Mouse (Mus musculus) hindlimb bud, embryonic 11.5 days (tissue): ENCODE measurements around the gene Fam161b.

Experiments used
- DNase-seq: peaks from one replicate; pipeline ENCODE4 v3.0.0-alpha.2; 2012; ENCODE audit warnings: low read depth, low spot score; ENCODE audit errors: extremely low spot score

The Fam161b gene

DNA sequence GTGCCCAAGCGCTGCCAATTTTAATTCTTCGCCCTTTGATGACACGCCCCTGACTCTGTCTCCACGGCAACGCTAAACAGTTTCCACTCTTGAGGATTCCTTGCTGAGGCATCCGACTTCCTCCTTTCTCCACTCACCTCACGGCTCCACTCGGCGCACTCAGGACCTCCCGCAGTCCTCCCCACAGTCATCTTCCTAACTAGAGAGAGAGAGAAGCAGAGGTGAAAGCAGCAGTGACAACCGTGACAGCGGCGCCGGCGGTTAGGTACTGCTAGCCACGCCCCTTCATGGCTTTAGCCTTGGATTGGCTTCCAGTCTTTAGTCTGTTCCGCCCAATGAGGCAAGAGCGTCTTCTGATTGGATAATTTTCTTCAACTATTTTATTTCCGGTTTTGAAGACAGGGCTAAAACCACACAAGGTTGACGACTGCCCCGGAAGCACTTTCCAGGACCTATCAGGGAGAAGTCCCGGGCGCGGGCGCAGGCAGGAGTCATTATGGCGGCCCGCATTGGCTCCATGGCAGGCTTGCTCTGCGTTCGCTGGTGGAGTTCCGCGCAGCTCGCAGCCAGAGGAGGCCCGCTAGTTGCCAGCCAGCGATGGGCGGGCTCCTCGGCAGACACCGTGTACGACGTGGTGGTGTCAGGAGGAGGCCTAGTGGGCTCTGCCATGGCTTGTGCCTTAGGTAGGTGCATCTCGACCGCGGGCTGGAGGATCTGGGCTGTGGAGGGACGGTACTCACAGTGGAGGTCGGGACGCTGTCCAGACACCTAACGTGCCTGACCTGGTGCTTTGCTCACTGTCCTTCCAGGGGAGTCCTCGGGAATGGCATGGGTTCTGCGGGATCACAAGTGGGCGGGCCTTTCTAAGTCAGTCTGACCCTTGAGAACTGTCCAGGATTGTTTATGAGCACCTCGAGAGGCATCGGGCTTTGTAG is at the start of gene Fam161b, which contains the start of gene Coq6:
Gene Fam161b, minus strand, starts transcription at position 279 of the 935 bp plus-strand sequence.
Gene Coq6, plus strand, starts transcription at position 103 of the 935 bp plus-strand sequence.
- peak; percentile 95 for DNase-seq

DNA sequence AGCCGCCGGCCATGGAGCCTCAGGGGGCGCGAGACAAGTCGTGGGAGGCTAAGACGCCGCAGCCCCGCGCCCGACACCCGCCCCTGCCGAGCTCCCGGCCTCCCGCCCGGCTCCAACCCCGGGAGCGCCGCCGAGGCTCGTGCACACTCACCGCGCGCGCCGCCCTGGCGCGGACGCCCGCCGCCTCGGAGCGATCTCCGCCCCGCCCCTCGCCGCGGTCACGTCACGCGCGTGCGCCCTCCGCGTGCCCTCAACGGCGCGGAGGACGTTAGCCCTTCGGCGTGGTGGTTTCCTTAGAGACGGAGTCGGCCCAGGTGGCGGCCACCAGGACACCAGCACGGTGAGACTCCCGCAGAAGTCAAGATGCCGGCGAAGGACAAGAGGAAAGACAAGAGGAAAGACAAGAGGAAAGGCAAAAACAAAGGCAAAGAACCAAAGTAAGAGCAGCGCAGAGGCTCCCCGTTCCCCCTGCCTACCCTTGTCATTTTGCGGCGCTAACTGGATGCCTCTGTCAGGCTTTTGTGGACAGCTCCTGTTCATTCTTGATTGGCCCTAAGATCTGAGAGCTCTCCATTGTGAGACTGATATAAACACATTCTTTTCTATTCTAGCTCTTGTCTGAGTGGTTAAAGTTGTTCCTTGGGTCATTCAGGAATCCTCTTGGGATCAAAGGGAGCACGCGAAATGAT is 47.3 kb upstream of the Fam161b start, which contains the start of the genes Entpd5 and Bbof1:
Gene Entpd5, minus strand, starts transcription at position 211 of the 689 bp plus-strand sequence.
Gene Bbof1, plus strand, starts transcription at position 253 of the 689 bp plus-strand sequence.
- DNase-seq, result peak; percentile 46

DNA sequence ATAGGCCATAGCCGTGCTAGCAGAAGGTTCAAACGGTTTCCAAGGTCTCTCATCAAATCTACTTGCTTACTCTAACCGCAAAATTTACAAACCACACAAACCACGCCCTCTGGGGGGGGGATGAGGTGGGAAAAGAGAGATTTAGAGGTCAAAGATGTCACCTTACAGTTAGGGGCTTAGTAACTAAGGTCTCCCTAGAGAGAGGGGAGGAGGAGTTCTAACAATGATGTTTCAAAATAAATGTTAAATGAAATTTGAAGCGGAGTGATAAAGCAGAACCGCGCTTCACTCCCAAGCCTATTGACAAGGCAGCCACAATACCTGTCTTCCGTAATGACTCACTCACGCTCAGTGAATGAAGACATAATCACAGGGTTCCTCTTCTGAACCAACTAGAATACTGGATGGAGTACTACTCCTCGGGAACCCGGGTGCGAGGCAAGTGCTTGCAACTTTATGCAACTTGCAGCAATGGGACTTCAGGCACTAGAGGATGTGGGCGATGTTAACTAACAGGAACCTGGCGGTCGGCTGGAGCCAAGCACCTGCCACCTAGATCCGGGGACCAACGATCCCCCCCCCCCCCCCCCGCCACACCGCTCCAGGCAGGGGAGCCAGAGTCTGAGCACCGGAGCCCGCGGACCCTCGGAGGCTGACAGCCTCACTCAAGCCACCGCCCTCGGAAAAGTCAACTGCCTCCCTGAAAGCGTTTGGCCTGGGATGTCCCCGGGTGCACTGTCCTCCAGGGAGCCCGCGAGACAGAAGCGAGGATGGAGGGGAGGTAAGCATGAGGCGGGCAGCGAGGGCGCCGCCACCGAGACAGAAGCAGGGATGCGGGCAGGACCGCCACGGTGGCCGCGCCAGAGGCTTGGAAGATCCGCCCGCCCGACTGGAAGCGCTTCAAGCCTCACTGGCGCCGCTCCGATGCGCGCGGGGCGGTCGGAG is 46.5 kb upstream of the Fam161b start:
- DNase-seq, result no peak

DNA sequence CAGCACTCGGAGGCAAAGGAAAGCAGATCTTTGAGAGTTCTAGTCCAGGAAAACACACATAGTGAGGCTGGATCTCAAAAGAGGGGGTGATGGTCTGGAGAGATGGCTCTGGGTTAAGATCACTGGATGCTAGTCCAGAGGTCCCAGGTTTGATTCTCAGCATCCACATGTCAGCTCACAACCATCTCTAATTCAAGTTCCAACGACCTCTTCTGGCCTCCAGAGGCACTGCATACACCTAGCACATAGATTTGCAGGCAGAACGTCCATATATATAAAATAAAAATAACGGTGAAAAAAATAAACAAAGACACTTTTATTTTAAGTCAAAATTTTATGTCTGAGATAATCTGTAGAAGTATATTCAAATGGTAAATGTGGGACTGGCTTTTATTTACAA is 45.6 kb upstream of the Fam161b start:
- DNase-seq, result no peak

DNA sequence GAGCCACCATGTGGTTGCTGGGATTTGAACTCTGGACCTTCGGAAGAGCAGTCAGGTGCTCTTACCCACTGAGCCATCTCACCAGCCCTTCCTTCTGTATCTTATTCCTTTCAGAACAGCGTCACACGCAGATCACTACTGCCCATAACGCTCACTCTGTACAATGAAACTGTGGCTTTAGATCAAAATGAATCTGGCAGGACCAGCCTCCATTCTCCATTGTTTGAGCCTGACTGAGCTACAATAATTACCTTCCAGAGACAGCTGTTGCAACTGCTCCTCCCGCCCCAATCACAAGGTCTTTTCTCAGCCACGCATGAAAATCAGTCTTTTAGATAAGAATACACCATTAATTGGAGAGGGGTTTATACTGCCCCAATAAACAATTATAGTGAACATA is 42.9 kb upstream of the Fam161b start:
- DNase-seq, result no peak

DNA sequence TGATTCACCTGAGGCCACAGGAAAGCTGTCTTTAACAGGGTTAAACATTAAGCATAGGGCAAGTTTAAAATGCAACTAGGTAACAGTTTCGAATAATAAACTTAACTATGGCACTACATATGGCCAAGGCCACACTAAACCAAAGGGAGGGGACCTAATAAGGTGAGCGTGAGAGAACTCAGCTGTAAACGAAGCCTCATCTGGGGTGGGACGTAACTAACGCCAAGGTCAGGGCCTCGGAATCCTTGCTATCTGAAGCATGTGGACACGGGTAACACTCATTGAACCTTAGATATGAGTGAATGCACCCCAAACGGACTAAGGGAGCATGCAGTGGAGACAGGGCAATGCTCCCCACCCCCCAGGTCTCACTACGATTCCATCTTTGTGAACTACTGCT is 41.3 kb upstream of the Fam161b start:
- no peak for DNase-seq

DNA sequence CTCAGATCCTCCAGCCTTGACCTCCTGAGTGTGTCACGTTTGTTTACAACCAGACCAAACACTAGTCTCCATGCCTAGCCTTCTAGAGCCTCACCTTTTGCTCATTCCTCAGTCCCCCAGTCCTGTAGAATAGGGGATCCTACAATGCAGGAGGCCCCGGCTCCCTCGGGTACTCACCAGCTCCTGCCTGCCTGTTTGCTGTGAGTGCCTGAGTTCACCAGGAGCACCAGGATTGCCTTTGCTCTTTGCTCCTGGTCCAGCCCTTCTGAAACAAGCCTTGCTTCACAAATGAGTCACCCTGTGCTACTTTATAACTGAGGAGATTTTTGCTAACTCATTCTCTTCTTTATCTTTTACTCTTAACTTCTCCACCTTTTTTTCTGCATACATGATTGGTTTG is 39.0 kb upstream of the Fam161b start:
- no peak for DNase-seq

DNA sequence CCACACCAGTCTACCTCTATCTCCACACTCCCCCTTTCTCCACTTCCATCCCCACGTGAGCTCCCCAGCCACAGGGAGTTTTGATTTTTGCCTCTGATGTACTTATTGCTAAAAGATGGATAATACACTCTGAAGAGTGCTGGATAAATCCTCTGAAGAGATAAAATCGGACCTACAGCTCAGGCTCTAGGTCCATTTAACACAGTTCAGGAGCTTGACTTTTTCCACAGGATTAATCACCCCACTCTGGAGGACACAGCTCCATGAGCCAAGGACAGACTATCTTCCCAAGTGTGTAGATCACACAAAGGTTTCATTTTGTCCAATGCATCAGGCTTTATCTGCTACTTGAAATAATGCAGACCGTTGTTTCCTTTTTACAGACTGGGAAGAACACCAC is 38.4 kb upstream of the Fam161b start:
- DNase-seq, result no peak

DNA sequence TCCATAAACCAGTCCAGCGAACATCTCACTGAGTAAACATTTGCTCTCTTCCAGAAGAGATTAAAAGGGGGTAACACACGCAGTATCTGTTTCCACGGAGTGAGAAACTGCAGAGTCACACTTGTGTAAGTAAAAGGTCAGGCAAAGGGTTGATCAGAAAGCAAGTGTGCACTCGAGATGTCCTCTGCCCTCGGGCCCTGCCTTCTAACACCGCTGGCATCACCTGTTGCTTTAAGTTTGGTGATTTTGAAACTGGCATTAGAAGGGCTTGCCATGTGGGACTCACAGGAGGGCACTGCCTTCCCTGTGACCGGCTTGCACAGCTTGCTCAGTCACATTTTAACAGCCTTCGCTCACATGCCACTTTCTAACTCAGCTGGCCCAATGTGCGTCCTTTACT is 38.0 kb upstream of the Fam161b start:
- DNase-seq, result no peak

DNA sequence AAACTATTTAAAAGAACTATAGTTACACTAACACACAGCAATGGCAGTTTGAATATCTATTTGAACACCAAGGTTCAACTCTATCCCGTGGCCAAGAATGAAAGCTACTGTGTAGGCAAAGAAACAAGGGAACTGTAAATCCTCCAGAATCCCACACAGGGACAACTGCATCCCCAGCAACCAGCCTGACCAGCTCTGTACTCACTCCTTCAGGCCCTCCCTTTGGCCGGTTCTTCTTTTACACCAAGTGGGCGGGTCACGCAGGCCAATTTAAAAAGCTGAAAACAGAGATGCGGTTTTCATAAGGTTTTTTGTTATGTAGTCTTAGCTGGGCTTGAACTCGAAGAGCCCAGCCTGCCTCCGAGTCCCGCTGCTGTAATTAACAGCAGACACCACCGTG is 37.5 kb upstream of the Fam161b start:
- DNase-seq, result no peak

DNA sequence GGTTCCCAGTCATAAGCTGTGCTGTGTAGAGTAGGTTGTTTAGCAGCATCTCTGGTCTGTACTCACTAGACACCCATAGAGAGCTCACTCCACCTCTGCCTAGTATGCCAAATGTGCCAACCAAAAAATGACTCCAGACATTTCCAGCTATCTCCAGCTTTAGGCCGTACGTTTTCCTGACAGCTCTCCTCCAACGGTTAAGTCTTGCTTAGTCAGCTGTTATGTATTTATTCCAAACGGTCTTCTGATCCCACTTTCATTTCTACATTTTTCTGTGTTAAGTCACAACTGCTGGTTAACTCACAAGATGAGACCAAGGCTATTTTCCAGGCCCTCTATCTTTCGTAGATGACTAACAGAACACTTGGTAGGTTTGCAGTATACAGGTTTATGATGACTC is 37.0 kb upstream of the Fam161b start:
- DNase-seq, result no peak

DNA sequence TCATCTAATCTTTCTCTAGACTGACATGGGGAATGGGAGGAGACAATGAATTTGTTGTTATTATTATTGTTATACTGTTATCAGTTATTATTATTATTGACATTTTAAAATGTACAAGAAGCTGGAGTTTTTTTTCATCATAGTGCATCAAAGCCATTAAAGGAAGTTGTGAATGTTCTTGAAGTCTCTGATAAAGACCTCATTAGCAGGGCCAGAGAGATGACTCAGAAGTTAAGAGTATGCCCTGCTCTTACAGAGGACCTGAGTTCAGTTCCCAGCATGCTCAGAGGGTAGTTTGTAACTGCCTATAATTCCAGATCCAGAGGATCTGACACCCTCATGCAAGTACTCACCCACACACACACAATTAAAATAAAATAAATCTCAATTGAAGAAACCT is 36.1 kb upstream of the Fam161b start:
- DNase-seq, result no peak

DNA sequence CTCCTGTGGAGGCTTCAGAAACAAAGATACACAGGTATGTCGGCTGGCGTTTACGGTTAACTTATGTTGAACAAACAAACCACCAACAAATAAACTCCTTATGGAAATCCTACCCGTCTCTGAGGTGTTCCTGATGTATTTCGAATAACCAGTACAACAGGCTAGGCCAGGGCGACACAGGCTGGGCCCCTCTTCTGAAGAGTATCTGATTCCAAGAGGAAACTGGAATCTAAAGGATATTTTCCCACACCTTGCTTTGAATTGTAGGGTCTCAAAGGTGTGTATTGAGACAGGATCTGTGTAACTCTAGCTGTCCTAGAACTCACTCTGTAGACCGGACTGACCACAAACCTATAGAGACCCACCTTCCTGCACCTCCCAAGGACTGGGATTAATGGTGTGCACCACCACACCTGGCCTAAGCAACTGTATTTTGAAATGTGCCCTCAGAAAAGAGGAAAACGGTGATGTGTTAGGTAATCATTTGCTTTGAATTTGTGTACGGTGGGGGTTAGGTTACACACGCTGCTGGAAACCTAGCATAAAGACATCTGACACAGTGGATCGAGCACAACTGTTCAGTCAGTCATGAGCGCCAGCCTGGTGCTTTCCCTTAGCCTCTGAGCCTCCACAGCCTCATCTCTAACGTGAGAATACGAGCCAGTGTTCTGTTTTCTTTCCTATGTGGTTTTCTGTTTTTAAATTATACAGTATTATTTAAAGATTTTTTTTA is 35.5 kb upstream of the Fam161b start:
- no peak for DNase-seq

DNA sequence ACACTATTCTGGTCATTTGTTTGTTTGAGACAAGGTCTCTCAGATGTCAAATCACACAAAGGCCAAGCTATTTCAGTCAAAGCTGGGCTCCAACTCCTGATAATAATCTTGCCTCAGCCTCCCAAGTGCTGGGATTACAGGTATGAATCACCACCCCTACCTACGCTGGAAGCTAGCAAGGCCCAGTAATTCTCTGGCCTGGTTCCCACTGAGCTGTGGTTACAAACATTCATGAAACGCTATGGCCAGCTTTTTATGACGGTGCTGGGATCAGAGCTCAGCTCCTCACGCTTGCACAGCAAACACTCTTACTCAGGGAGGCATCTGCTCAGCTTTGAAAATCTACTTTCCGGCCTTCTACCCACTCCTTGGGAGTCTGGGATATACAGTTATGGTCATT is 32.2 kb upstream of the Fam161b start:
- DNase-seq, result no peak

DNA sequence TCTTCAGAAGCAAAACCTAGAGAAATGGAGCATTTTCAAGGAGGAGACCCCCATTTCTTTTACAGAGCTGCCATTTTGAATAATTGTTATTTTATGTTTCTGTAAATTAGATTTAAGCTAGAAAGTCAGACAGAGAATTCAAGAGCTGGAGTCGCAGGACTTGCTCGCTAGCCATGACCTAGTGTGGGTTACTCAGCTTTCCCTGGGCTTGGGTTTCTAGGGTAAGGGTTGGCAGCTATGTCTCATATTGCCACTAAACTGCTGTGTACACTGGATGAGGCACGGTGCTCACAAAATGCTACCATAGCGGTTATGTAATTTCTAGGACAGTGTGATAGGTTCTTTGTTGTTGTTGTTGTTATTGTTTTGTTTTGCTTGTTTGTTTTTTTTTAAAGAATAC is 31.0 kb upstream of the Fam161b start:
- DNase-seq, result no peak

DNA sequence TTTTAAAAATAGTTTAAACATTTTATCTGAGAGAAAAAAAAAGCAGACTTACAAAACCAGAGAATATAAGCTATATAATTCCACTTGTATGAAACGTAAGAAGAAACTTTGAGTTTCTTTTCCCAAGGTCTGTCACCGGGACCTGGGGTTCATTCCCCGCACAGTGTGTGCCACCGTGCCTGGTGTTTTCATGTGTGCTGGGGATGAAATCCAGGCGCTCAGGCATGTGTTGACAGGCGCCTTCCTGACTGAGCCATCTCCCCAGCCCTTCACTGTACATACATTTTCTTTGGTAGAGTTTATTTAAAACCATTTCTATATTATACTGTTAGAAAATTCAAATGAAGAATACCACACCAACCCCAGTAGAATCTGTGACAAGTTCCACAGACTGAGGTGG is 28.7 kb upstream of the Fam161b start:
- DNase-seq, result no peak

DNA sequence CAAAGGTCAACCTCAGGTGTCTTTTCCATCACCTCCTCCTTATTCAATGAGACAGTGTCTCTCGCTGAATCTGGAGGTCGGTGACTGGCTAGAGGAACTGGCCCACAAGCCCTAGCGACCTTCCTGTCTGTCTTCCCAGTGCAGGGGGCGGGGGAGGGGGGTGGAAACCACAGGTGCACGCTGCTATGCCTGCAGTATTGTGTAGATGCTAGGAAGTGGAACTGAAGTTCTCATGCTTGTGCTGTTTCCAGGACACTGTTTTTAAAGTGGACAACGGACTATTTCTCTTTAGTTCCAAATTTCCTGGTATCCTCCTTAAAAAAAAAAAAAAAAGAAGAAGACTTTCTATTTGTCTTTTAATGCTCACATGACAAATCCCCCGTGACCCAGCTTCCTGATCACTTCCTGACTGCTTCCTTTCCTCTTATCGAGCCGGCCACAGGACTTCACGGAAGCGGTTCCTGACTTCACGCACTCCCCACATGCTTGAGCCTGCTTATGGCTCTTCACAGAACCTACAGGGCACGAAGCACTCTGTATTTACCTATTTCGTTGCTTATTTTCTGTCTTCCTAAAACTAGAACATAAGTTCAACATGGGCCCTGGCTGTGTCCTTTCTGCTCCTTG is 27.3 kb upstream of the Fam161b start:
- no peak for DNase-seq

DNA sequence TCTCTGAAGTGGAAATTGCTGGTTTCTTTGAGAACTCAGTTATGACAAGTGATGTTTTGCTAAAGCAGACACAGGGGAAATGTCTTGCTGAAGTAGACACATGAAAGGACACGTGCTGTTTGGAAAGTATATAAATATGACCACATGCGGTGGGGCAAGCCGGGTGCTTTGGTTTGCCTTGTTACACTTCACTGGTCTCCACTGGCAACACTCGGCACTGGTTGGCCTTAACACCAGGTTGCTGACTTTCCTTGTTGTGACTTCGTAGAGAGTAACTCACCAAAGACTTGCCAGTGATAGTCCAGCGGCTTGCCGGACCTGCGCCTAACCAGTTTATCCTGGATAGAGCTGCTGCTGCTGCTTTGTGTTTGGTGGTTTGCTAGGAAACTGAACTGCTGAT is 26.5 kb upstream of the Fam161b start:
- DNase-seq, result no peak

DNA sequence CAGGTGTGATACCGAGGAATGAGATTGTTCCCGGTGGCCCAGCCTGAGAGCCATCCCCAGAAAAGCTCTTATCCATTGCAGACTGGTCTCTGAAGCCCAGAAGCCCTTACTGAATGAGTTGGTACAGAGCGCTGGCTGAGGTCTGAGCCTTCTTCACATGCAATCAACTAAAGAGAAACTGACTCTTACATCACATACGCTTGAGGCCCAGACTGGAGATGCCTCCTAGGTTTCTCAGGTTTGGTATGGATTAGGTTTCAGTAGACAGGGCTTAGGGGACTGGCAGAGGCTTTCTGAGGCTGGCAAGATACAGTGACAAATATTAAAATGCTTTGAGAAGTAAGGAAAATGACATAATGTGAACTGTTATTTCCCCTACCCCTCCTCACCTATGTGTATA is 23.8 kb upstream of the Fam161b start:
- no peak for DNase-seq

DNA sequence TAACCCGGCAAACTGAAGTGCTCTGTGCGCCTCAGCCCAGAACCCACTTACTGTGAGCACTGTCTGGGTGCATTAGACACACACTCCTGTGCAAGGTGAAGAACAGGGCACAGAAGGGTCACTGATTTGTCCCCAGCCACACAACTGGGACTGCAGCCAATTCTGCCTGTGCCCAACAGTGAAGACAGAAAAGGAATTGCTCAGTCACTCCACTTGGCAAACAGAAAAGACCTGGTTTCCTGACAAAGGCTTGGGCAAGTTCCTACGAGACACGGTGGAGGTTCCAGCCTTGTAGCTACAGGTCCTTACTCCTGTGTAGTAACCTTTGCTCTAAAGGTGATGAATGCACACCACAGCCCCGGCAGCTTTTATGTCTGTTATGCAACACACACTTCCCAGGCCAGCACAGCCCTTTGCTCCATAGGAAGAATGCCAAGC is 23.0 kb upstream of the Fam161b start:
- DNase-seq, result no peak
